Comparison of ENCODE assay signal across 9 mouse cellular contexts in genomic region chr14:21748142-21748870, GRCm38 (mm10). TPM values are rescaled to one million over a fixed set of nuclear protein-coding genes. Genes with fewer than 3 reads are reported as not detected.
DNase-seq lines count a peak whose midpoint lies in the region; ATAC-seq and TF ChIP-seq lines count a peak whose summit lies in the region.
"Had no signal": no experiment of that assay in that cellular context is flagged by ENCODE, and none has a peak within 500 bp of the region (broad histone marks: within the 10 kb centered on the region; RNA-seq: fewer than 3 reads in every experiment).

No protein-coding gene starts in this region.

- no peaks in the 10 kb centered on the region for H3K36me3 ChIP-seq in kidney, postnatal 0 days (ENCODE audit: insufficient read depth, low read length)
- no peaks in the 10 kb centered on the region for H3K36me3 ChIP-seq in kidney, embryonic 15.5 days

- H3K27ac ChIP-seq in kidney, postnatal 0 days = no peak overlapping the region
- H3K27ac ChIP-seq in kidney, embryonic 15.5 days = no peak overlapping the region

- no peaks in the 10 kb centered on the region for H3K9me3 ChIP-seq in kidney, postnatal 0 days (replicated peaks; ENCODE audit: low read length)
- H3K9me3 ChIP-seq in kidney, embryonic 15.5 days (replicated peaks) = no peaks in the 10 kb centered on the region

- H3K4me3 ChIP-seq in kidney, postnatal 0 days (replicated peaks; ENCODE audit: low read depth, low read length) = no peak overlapping the region
- no peak overlapping the region for H3K4me3 ChIP-seq in kidney, embryonic 15.5 days (replicated peaks)

- DNase-seq in kidney, postnatal 0 days (ENCODE audit: low spot score) = peak; percentile 63
- DNase-seq in 3134 (ENCODE audit: extremely low read depth, insufficient read length, low spot score) (peak; percentile 31), A20 (ENCODE audit: low read depth, low spot score) (peak; percentile 44)
- DNase-seq in cerebellum, adult 18-20 months = peak; percentile 52 to 65
- peak; percentile 54 to 70 for DNase-seq in heart, postnatal 36 days
- peak; percentile 64 for DNase-seq in naive thymus-derived CD4-positive, alpha-beta T cell, adult 2 months (ENCODE audit: low read depth)

- no peak overlapping the region for H3K9ac ChIP-seq in kidney, postnatal 0 days (ENCODE audit: low read depth, low read length)
- H3K9ac ChIP-seq in kidney, embryonic 15.5 days = no peak overlapping the region

- no peak overlapping the region for H3K4me2 ChIP-seq in kidney, postnatal 0 days (ENCODE audit: low read length)
- H3K4me2 ChIP-seq in kidney, embryonic 15.5 days = no peak overlapping the region

- intact Hi-C loops in heart, postnatal 36 days (cut with DNase I) = no loop called here

- 42% methylated on average over 15 of the region's 15 CpGs for WGBS in kidney, postnatal 0 days
- WGBS in kidney, embryonic 15.5 days = 44% methylated on average over 15 of the region's 15 CpGs

- H3K4me1 ChIP-seq in kidney, postnatal 0 days (replicated peaks; ENCODE audit: insufficient read depth, low read length) = peaks cover 13% of the 10 kb centered on the region
- peaks cover 16% of the 10 kb centered on the region for H3K4me1 ChIP-seq in kidney, embryonic 15.5 days

- peak; percentile 73 for TF ChIP-seq CTCF in kidney, postnatal 0 days (IDR thresholded peaks at IDR 0.05; ENCODE audit: low read depth)

- no peak for ATAC-seq in kidney, postnatal 0 days (replicated peaks; ENCODE audit: low FRiP score, low read depth)
- ATAC-seq in kidney, embryonic 15.5 days (replicated peaks; ENCODE audit: low FRiP score) = no peak
- ATAC-seq in megakaryocyte-erythroid progenitor cell, adult 5-6 weeks (replicated peaks; ENCODE audit: low FRiP score, low TSS enrichment, poor library complexity, severe bottlenecking) = no peak

- no peaks in the 10 kb centered on the region for H3K27me3 ChIP-seq in kidney, postnatal 0 days (ENCODE audit: insufficient read depth, low read length)
- no peaks in the 10 kb centered on the region for H3K27me3 ChIP-seq in kidney, embryonic 15.5 days

RNA-seq across cellular contexts. Expression of gene Samd8, which starts 2.0 kb away (rescaled TPM):
- 8.1 and 8.5 TPM in 2 replicates for polyA plus RNA-seq in kidney, postnatal 0 days (2015; fragmentation: Nextera tagmentation; extraction: Ambion mirVana)
- 8.8 and 9.5 TPM in 2 replicates for polyA plus RNA-seq in kidney, embryonic 15.5 days (2015; fragmentation: Nextera tagmentation; extraction: Ambion mirVana)
- 10 to 100 TPM; 28.4 to 28.9 TPM for total RNA-seq in heart, postnatal 36 days (2021)
- total RNA-seq in megakaryocyte-erythroid progenitor cell, adult 5-6 weeks (2014; fragmentation: Nextera tagmentation) = 4.6 and 5.5 TPM in 2 replicates
- total RNA-seq in megakaryocyte-erythroid progenitor cell, adult 5-6 weeks (2017) = 4.4 and 11.1 TPM in 2 replicates

RNA-seq across cellular contexts. Expression of gene Dusp13, which starts 2.7 kb away (rescaled TPM):
- 0.26 TPM in 1 of 2 replicates, not detected in the other for polyA plus RNA-seq in kidney, postnatal 0 days (2015; fragmentation: Nextera tagmentation; extraction: Ambion mirVana)
- 0.38 TPM in 1 of 2 replicates, not detected in the other for polyA plus RNA-seq in kidney, embryonic 15.5 days (2015; fragmentation: Nextera tagmentation; extraction: Ambion mirVana)
- under 1 TPM in 1 of 2 experiments, not detected in 1; 0.35 TPM for total RNA-seq in heart, postnatal 36 days (2021)
- total RNA-seq in megakaryocyte-erythroid progenitor cell, adult 5-6 weeks (2014; fragmentation: Nextera tagmentation) = not detected in 2 replicates
- not detected in 2 replicates for total RNA-seq in megakaryocyte-erythroid progenitor cell, adult 5-6 weeks (2017)

RNA-seq across cellular contexts. Expression of gene Dupd1, which starts 33.9 kb away (rescaled TPM):
- not detected in 2 replicates for polyA plus RNA-seq in kidney, postnatal 0 days (2015; fragmentation: Nextera tagmentation; extraction: Ambion mirVana)
- polyA plus RNA-seq in kidney, embryonic 15.5 days (2015; fragmentation: Nextera tagmentation; extraction: Ambion mirVana) = 0.14 TPM in 1 of 2 replicates, not detected in the other
- total RNA-seq in heart, postnatal 36 days (2021) = not detected
- not detected in 2 replicates for total RNA-seq in megakaryocyte-erythroid progenitor cell, adult 5-6 weeks (2014; fragmentation: Nextera tagmentation)
- not detected in 2 replicates for total RNA-seq in megakaryocyte-erythroid progenitor cell, adult 5-6 weeks (2017)
- total RNA-seq: left cerebral cortex, postnatal 10 days had no signal
